Mouse (Mus musculus): ENCODE measurements around the gene BC004004. TPM values are rescaled to one million over a fixed set of nuclear protein-coding genes. Genes with fewer than 3 reads are reported as not detected.

Gene BC004004
- total and polyA plus RNA-seq, 3 experiments, result 19.8 to 68.0 (median 51.7) TPM

- TF ChIP-seq GATA1 (IDR thresholded peaks at IDR 0.05; ENCODE audit: borderline replicate concordance, low read length) (no peak), POLR2AphosphoS5 (IDR thresholded peaks at IDR 0.05; ENCODE audit: insufficient replicate concordance, low read depth, low read length) (no peak), GATA2 (IDR thresholded peaks at IDR 0.05; ENCODE audit: borderline replicate concordance, low read depth, low read length) (no peak)
- Histone ChIP-seq H3K9me3 (replicated peaks) (peaks cover 2% of the 10 kb centered on the region; the same call in 1 of the 2 replicates), H3K4me1 (ENCODE audit: insufficient read depth, low read depth, low read length) (peaks cover 35% of the 10 kb centered on the region), H3K4me3 (ENCODE audit: low read depth, low read length) (no peak overlapping the region), H3K27me3 (ENCODE audit: insufficient read depth, low read length) (peaks cover 5% of the 10 kb centered on the region; the same call in 1 of the 2 replicates), H3K36me3 (replicated peaks) (peaks cover 71% of the 10 kb centered on the region)
- DNase-seq (ENCODE audit: low spot score), result no peak
- ATAC-seq (ENCODE audit: extremely low read depth, insufficient number of reproducible peaks, low FRiP score, poor library complexity, severe bottlenecking), result no peak
These were observed 58.2 kb downstream of the BC004004 start for GRCm38 (mm10) chr17:29326531-29327529.

DNA sequence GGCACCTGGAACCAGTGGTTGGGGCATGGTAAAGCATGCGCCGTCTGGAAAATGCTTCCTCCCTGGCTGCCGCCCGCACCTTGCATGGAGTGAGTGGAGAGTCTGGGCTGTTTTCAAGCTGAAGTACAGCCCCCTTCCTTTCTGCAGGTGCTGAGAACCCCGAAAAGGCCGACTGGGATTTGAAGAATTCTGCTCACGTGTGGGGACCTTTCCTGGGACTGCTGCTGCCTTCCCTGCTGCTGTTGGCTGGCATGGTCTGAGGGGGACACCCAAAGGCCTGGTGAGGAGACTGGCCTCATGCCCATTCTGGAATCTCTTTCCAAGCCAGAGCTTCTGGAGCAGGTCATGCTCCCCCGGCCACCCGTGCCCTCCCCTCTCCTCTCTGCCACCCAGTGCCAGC lies 59.1 kb downstream of the BC004004 start:
- ATAC-seq (ENCODE audit: extremely low read depth, insufficient number of reproducible peaks, low FRiP score, poor library complexity, severe bottlenecking), result no peak
- no peaks in the 10 kb centered on the region for H3K9me3 ChIP-seq (replicated peaks)
- peaks cover 71% of the 10 kb centered on the region for H3K36me3 ChIP-seq (replicated peaks)
- no peak overlapping the region for H3K4me3 ChIP-seq (ENCODE audit: low read depth, low read length)
- H3K27me3 ChIP-seq (ENCODE audit: insufficient read depth, low read length), result no peaks in the 10 kb centered on the region; the same call in 1 of the 2 replicates
- no peak for TF ChIP-seq CTCF (IDR thresholded peaks at IDR 0.05; ENCODE audit: low read depth, low read length)
- no peak for TF ChIP-seq GATA1 (IDR thresholded peaks at IDR 0.05; ENCODE audit: borderline replicate concordance, low read length)
- no peak for TF ChIP-seq TAL1 (conservative IDR thresholded peaks at IDR 0.05; ENCODE audit: low read depth, low read length)
- peaks cover 35% of the 10 kb centered on the region for H3K4me1 ChIP-seq (ENCODE audit: insufficient read depth, low read depth, low read length)
- no peak for DNase-seq (ENCODE audit: low spot score)

- H3K27me3 ChIP-seq (ENCODE audit: insufficient read depth, low read length), result no peaks in the 10 kb centered on the region; the same call in 1 of the 2 replicates
- TF ChIP-seq GATA1 (IDR thresholded peaks at IDR 0.05; ENCODE audit: borderline replicate concordance, low read length) (no peak), GATA2 (IDR thresholded peaks at IDR 0.05; ENCODE audit: borderline replicate concordance, low read depth, low read length) (no peak), CTCF (IDR thresholded peaks at IDR 0.05; ENCODE audit: low read depth, low read length) (no peak), TAL1 (conservative IDR thresholded peaks at IDR 0.05; ENCODE audit: low read depth, low read length) (no peak), POLR2AphosphoS5 (IDR thresholded peaks at IDR 0.05; ENCODE audit: insufficient replicate concordance, low read depth, low read length) (no peak)
- H3K4me3 ChIP-seq (ENCODE audit: low read depth, low read length), result no peak overlapping the region
- no peak for DNase-seq (ENCODE audit: low spot score)
- peaks cover 92% of the 10 kb centered on the region for H3K36me3 ChIP-seq (replicated peaks)
- H3K4me1 ChIP-seq (ENCODE audit: insufficient read depth, low read depth, low read length), result peaks cover 28% of the 10 kb centered on the region
- H3K9me3 ChIP-seq (replicated peaks), result no peaks in the 10 kb centered on the region
- ATAC-seq (ENCODE audit: extremely low read depth, insufficient number of reproducible peaks, low FRiP score, poor library complexity, severe bottlenecking), result no peak
These were observed 61.6 kb downstream of the BC004004 start for GRCm38 (mm10) chr17:29330221-29330620.

DNA sequence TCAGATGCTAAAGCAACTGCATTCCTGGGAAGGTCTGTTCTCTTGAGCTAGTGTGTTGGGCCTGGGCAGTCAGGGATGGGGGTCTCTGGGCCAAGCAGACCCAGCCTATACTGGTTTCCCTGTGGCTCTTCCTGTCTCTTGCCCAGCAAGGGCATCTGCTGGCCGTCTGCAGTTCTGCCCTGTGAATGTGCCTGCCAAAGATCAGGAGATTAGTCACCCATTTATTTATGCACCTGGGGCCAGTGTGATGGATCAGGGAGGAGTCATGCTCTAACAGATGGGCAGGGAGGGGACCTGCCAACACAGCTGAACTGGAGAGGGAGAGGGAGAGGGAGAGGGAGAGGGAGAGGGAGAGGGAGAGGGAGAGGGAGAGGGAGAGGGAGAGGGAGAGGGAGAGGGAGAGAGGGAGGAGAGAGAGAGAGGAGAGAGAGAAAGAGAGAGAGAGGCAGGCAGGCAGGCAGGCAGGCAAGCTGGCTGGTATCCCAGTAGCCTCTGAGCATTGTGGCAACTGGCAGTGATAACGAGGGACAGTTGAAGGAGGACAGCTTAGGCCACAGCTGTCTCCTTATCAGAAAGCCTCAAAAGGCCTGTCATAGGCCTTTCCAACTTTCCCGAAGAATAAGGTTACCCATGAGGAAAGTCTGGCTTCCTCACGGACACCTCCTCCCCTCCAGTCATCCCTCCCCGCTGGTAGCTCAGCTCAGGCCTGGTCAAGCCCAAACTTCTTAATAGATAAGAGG lies 62.3 kb downstream of the BC004004 start:
- no peak for TF ChIP-seq GATA1 (IDR thresholded peaks at IDR 0.05; ENCODE audit: borderline replicate concordance, low read length)
- no peak for TF ChIP-seq POLR2AphosphoS5 (IDR thresholded peaks at IDR 0.05; ENCODE audit: insufficient replicate concordance, low read depth, low read length)
- TF ChIP-seq GATA2 (IDR thresholded peaks at IDR 0.05; ENCODE audit: borderline replicate concordance, low read depth, low read length), result no peak
- TF ChIP-seq CTCF (IDR thresholded peaks at IDR 0.05; ENCODE audit: low read depth, low read length), result no peak
- no peak for TF ChIP-seq TAL1 (conservative IDR thresholded peaks at IDR 0.05; ENCODE audit: low read depth, low read length)
- no peak for ATAC-seq (ENCODE audit: extremely low read depth, insufficient number of reproducible peaks, low FRiP score, poor library complexity, severe bottlenecking)
- no peak for DNase-seq (ENCODE audit: low spot score)
- Histone ChIP-seq H3K36me3 (replicated peaks) (peaks cover 95% of the 10 kb centered on the region), H3K4me3 (ENCODE audit: low read depth, low read length) (no peak overlapping the region), H3K4me1 (ENCODE audit: insufficient read depth, low read depth, low read length) (peaks cover 28% of the 10 kb centered on the region), H3K9me3 (replicated peaks) (no peaks in the 10 kb centered on the region), H3K27me3 (ENCODE audit: insufficient read depth, low read length) (no peaks in the 10 kb centered on the region; the same call in 1 of the 2 replicates)

DNA sequence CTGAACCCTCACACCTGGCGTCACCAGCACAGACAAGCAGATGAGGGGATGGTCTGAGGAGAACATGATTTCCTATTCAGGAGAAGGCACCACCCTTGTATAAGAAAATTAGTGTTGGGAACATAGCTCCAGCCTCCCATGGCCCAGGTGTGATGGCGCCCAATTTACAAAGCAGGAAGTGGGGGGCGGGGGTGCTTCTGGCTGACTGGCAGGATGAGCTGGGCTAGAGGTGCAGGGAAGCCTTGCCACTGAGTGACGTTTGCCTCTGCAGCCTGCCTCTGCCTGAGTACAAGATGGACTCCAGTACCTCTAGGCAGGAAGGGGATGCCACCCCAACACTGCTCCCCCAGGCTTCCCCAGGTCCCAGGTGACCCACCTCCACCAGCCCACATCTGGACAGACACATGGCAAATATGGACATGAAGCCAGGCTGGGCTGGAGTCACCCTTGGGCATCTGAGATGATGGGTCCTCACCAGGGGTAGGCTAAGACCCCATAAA lies 63.6 kb downstream of the BC004004 start:
- DNase-seq (ENCODE audit: low spot score), result no peak
- TF ChIP-seq POLR2AphosphoS5 (IDR thresholded peaks at IDR 0.05; ENCODE audit: insufficient replicate concordance, low read depth, low read length) (no peak), CTCF (IDR thresholded peaks at IDR 0.05; ENCODE audit: low read depth, low read length) (no peak), GATA1 (IDR thresholded peaks at IDR 0.05; ENCODE audit: borderline replicate concordance, low read length) (no peak), TAL1 (conservative IDR thresholded peaks at IDR 0.05; ENCODE audit: low read depth, low read length) (no peak), GATA2 (IDR thresholded peaks at IDR 0.05; ENCODE audit: borderline replicate concordance, low read depth, low read length) (no peak)
- no peak for ATAC-seq (ENCODE audit: extremely low read depth, insufficient number of reproducible peaks, low FRiP score, poor library complexity, severe bottlenecking)
- peaks cover 95% of the 10 kb centered on the region for H3K36me3 ChIP-seq (replicated peaks)
- H3K27me3 ChIP-seq (ENCODE audit: insufficient read depth, low read length), result no peaks in the 10 kb centered on the region; the same call in 1 of the 2 replicates
- no peak overlapping the region for H3K4me3 ChIP-seq (ENCODE audit: low read depth, low read length)
- no peaks in the 10 kb centered on the region for H3K9me3 ChIP-seq (replicated peaks)
- peaks cover 22% of the 10 kb centered on the region for H3K4me1 ChIP-seq (ENCODE audit: insufficient read depth, low read depth, low read length)

Data from G1E (cell line).